Mouse (Mus musculus) neural tube, embryonic 10.5 days (tissue): ENCODE results near the gene Efcab11.
"Not testable (repeated sequence)": the region's sequence is repeated elsewhere in the genome, so short reads cannot be mapped to it uniquely, and the experiment has no call there.

Source experiments
- DNase-seq: peaks from one replicate; pipeline ENCODE4 v3.0.0-alpha.2; 2017; ENCODE audit warnings: low spot score; ENCODE audit errors: extremely low spot score

Efcab11 gene

GRCm38 (mm10) chr12:99818006-99818405, 66.2 kb downstream of the Efcab11 start:
- not testable (repeated sequence) for DNase-seq

- DNase-seq: no peak
These were observed 69.0 kb downstream of the Efcab11 start for GRCm38 (mm10) chr12:99815244-99815643.

DNA sequence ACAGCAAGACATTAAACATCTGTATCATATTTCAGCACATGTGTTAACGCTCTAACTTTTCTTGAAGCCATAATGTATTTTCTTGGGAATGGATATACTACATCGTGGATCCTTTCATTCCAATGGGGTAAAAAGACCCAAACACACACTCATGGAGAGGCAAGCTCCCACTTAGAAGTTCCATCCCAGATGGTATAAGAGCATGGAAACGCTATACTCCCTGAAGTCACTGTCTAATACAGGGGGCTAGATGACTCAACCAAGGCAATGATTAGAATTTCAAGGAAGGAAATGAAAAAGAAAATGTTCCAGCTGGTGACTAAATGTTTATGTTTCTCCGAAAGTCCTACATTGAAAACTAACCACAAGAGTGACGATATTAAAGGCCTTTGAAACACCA, 76.3 kb downstream of the Efcab11 start:
- no peak for DNase-seq

GRCm38 (mm10) chr12:99806741-99807140, 77.5 kb downstream of the Efcab11 start:
- not testable (repeated sequence) for DNase-seq

DNA sequence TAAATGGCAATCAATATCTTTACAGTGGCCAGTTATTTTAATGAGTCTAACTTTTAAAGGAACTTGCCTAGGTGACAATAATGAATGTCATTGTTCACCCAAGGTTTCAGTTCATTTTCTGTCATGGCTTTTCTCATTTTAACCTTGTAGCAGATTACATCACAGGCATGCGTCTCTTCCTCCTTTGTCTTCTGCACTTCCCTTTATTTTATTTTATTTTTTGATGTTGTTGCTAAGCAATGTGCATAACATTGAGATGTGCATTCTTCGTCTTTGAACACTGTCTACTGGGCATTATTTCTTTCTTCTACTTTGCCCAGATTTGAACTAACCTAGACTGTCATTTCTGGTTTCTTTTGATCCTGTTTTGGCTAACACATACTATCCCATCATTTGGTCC, 88.3 kb downstream of the Efcab11 start:
- no peak for DNase-seq

- DNase-seq: no peak
These were observed 89.2 kb downstream of the Efcab11 start for GRCm38 (mm10) chr12:99794792-99795620.

DNA sequence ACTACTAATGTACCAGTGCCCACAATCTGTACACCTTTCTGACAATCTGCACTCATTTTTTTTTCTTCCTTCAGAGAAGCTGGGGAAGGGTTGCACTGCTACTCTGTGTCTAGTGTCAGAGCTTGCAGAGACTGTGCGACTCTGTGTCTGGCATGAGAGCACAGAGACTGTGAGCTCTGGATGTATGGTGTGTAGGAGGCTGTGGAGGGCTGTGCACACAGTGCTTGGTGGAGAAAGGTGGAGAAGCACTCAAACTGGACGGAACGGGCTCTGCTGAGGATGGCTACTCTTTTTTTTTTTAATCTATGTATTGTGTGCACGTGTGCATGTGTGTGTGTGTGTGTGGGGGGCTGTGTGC, 90.1 kb downstream of the Efcab11 start:
- DNase-seq: no peak

DNA sequence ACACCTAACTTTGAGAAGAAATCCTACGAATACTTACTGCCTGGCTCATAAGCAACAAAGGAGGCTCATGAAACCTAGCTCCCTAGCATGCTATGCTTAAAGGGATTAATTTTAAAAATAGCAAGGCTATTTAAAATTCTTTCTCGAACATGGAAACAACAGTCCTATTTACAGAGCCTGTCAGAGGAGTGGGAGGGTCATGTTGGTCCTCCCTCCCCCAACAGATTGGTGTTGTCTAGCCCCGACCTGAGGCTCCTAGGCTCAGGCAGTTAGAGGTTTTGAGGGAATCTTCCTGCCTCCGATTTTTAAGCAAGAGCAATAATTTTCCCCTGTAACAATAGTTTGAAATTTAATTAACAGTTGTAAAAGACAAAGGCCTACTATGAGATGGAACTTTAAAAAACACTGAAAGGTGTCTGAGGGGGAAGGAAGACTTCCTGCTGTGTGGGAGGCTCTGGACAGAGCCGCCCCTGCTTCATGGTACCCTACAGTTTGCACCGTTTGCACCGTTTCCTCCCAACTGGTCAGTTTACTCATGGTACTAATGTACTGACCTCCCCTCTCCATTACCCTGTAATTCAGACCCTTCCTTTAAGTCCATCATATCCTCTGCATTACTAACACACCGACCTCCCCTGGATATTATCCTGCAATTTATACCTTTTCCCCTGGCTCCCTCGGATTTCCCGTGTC, 90.6 kb downstream of the Efcab11 start:
- DNase-seq: no peak

DNA sequence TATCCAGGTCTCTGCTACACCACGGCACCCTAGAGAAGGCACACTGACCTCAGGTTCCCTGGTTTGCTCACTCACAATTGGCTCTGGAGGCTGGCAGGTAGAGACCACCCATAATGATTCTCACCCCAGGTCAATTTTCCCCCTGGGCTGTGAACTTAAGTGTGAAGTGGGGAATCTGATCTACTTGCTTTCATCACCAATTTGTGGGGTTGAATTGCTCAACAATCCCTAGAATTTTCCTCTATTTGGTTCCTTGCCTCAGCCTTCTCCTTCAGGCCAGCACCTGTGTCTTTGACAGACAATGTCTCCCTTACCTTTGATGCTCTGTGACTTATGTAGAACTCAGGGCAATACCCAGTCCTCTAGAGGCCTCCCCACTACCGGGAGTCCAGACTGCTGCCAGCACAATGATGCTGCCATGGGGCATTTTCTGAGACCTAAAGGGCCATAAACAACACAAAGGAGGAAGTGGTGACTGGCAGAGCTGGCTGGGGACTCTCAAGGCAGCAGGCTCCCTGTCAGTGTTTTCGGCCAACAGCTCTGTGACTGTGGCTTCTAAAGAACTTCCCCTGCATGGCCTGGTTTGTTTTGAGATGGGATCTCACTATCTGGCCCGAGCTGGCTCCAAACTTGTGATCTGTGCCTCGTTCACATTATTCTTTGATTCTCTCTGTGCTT, 94.8 kb downstream of the Efcab11 start:
- no peak for DNase-seq

DNA sequence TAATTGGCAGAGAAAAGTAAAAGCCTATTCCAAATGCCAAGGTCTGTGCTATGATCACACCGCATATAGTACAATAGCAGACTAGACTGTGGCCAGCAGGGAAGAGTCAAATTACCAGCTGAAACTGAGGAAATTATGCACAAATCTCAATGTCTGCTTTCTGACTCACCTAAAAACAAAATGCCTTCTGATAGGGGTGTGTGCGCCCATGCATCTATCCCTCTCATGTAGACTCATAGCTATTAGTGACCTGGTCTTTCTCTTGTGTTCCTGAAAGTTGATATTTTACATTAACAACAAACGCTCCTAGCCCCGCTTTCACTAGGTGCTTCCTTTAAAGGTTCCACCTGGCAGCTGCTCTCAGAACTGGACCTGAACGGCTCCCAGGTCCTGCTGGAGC, 102.5 kb downstream of the Efcab11 start:
- DNase-seq: no peak

GRCm38 (mm10) chr12:99780396-99780795, 103.8 kb downstream of the Efcab11 start:
- no peak for DNase-seq

GRCm38 (mm10) chr12:99779908-99780307, 104.3 kb downstream of the Efcab11 start:
- no peak for DNase-seq

- no peak for DNase-seq
These were observed 107.6 kb downstream of the Efcab11 start for GRCm38 (mm10) chr12:99776497-99777139.

DNA sequence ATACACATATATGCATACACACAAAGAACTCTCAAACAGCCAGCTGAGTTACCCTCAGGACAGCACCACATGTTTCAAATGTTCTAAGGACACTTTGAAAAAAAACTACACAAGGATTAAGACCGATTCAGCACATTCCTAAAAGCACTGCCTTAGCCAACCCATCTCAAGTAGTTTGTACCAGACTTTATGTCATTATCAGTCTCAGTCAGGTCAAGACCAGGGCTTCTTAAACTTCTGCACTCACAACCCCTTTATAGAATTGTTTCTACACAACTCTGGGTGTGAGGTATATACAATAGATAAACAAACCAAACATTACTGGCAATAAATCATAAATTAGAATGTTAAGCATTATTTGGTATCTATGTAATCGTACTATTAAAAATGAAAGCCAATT, 109.4 kb downstream of the Efcab11 start:
- no peak for DNase-seq

DNA sequence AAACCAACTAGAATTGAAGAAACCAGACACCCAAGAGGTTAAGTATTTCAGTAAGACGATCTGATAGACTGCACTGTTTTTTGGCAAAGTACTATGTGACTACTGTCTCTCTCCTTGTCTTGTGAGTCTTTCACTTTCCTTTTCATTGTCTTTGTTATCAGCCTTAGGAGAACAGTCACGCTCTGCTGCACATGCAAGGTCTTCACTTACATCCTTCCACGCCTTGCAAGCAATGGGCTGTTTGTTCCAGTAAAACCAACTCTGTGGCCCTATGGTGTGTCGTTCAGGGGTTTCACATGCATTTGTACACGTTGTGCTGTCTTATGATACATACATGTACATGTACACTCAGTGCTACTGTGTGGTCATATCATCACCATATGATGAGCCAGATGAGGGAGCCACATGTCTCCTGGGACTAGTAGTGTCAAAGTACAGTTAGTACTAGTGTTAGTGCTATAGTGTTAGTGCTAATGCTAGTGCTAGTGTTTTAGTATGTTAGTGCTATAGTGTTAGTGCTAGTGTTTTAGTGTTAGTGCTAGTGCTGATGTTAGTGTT, 110.5 kb downstream of the Efcab11 start:
- DNase-seq: no peak

DNA sequence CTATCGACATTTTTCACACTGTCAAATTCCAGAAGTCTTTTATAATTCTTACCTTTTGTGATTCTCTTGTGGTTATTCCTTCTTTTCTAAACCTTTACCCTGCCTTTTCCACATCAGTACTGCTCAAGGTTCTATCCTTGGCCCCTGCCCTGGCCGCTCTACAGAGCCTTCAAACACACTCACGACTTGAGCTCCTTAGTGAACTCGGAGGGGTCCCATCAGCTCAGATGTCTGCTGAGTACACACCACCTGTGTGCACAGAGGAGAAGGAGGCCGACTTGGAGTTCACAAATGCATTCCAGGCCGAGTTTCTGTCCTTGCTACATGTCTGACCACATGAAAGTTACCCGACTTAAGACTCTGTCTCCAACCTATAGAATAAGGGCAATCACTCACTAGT, 113.2 kb downstream of the Efcab11 start:
- DNase-seq: no peak

GRCm38 (mm10) chr12:99769626-99770025, 114.6 kb downstream of the Efcab11 start:
- no peak for DNase-seq

DNA sequence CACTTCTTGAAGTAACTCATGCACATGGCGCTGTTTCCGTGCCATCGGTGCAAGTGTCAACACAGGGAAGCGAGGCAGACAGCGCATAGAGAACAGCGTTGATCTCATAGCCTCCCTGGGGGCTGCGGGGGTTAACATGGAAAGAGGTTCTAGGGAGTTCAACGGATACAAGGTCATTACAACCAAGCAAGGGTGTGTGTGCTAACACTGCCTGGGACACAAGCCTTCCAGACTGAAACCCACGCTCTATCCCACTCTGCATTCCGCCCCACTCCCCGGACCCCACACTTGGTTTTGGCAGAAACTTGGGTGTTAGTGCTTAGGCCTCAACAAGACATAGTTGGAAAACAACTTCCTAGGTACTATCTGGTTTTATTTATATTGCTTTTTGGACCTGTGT, 116.5 kb downstream of the Efcab11 start:
- DNase-seq: no peak

GRCm38 (mm10) chr12:99765979-99766378, 118.3 kb downstream of the Efcab11 start:
- no peak for DNase-seq

DNA sequence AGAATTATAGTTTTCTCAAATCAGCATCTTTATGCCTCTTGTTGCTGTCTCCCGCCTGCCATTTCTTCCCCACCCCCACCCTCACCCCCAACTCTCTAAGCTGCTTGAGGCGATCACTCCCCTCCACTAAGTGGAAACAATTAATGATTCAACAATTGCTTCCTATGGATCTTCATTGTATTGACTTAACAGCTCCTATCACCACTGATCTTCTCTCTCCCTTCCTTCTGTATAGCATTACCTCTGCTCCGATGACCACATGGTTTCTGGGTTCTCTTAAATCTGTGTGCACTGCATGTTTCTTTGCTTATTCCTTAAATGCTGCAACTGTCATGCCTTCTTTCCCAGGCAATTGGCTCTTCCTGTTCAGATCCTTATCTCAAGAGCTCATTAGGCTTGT, 120.2 kb downstream of the Efcab11 start:
- DNase-seq: no peak

DNA sequence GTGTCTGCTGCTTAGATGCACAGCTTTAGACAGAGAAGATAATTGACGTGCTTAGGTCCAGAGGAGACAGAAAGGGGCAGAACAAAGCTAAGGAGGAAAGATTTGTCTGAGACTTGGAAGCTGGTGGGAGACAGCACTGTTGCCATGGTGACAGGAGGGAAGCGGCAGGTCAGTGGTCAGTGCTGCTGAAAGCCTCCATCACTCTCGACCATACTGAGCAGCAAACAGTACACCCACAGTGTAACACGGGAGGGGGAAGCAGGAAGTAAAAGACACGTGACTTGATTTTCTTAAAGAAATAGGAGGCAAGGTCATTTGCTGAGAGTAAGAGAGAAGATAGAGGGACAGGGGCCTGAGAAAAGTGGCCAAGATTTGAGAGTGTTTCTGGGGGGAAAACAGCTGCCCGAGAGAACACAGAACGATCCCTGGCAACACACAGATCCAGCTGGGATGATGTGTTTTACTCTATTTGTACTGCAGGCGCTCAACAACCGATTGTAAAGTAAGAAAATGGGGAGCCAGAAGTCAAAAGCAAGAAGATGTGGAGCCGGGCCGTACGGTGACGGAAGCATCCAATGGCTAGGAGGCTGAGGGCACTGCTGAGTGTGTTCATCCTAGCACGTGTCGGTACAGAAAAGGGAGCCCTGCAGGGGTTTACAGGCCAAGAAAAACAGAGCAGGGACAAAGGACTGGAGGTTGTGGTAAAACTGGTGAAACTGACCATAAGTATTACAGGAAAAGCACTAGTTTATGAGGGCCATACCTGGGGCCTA, 126.3 kb downstream of the Efcab11 start:
- DNase-seq: peak; percentile 42
